21 mouse cellular contexts compared by ENCODE assay signal in the genomic region with DNA sequence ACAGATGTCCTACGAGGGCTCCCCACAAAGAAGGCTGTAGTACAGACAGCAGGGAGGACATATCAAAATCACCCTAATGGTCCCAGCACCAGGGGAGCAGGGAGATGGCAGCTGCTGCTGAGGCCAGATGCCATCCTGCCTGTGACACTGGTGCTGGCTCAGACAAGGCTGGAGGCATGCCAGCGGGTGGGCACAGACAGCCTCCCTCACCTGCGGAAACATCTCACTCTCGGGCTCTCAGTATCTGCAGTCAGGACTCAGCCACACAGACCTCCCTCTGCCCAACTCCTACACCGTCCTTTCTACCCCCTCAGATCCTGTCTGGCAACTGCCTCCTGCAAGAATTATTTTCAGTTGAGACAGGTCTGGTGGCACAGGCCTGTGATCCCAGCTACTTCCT. TPM values are rescaled to one million over a fixed set of nuclear protein-coding genes. Genes with fewer than 3 reads are reported as not detected.
DNase-seq lines count a peak whose midpoint lies in the region; ATAC-seq lines count a peak whose summit lies in the region.
"Had no signal": no experiment of that assay in that cellular context is flagged by ENCODE, and none has a peak within 500 bp of the region (broad histone marks: within the 10 kb centered on the region; RNA-seq: fewer than 3 reads in every experiment).

No protein-coding gene starts in this region.

- ATAC-seq in hindbrain, embryonic 11.5 days (ENCODE audit: low FRiP score) = no peak
- no peak for ATAC-seq in liver, embryonic 15.5 days (ENCODE audit: insufficient read depth)
- no peak for ATAC-seq in liver, embryonic 11.5 days (replicated peaks; ENCODE audit: low FRiP score)
- no peak for ATAC-seq in neural tube, embryonic 14.5 days (ENCODE audit: low read depth)
- ATAC-seq: forebrain, embryonic 15.5 days had no signal

- H3K4me3 ChIP-seq in hindbrain, embryonic 10.5 days = no peak overlapping the region
- no peak overlapping the region for H3K4me3 ChIP-seq in hindbrain, embryonic 11.5 days (ENCODE audit: low read depth, low read length)
- no peak overlapping the region for H3K4me3 ChIP-seq in liver, embryonic 15.5 days (replicated peaks)
- no peak overlapping the region for H3K4me3 ChIP-seq in liver, embryonic 11.5 days (ENCODE audit: low read depth, low read length)
- no peak overlapping the region for H3K4me3 ChIP-seq in neural tube, embryonic 14.5 days (ENCODE audit: low read depth, low read length)
- H3K4me3 ChIP-seq: embryonic facial prominence, embryonic 13.5 days; forebrain, embryonic 15.5 days; limb, embryonic 10.5 days had no signal

- peak overlapping the region; percentile 66 for H3K27ac ChIP-seq in hindbrain, embryonic 10.5 days
- no peak overlapping the region for H3K27ac ChIP-seq in hindbrain, embryonic 11.5 days (ENCODE audit: low read depth, low read length)
- peak overlapping the region; percentile 21; the same call in 1 of the 2 replicates for H3K27ac ChIP-seq in liver, embryonic 15.5 days (replicated peaks)
- H3K27ac ChIP-seq in liver, embryonic 11.5 days (ENCODE audit: low read depth, low read length) = no peak overlapping the region
- 0 out of 2 replicates have a peak overlapping the region, but pooled peaks have one; percentile 22 for H3K27ac ChIP-seq in neural tube, embryonic 14.5 days (ENCODE audit: low read depth, low read length)
- H3K27ac ChIP-seq: embryonic facial prominence, embryonic 13.5 days; forebrain, embryonic 15.5 days; limb, embryonic 10.5 days; liver, embryonic 14.5 days had no signal

- no peak for DNase-seq in hindbrain, embryonic 10.5 days (ENCODE audit: low spot score)
- DNase-seq in hindbrain, embryonic 11.5 days (ENCODE audit: low spot score) = no peak
- DNase-seq in liver, embryonic 11.5 days (ENCODE audit: low spot score) = no peak
- DNase-seq in right cerebral cortex, adult 18-20 months = peak; percentile 25
- DNase-seq in right cerebral cortex, adult 2 months (ENCODE audit: low spot score in 2 of 2) = no peak
- DNase-seq in adrenal gland, adult 8-10 months = no peak
- DNase-seq: cerebellum, adult 9-10 months; kidney, adult 2 months; kidney, postnatal 10 days; layer of hippocampus, postnatal 36 days; lung, postnatal 10 days; right cerebral cortex, postnatal 14 days; spleen, adult 18-20 months; thymus, adult 18-20 months; thymus, postnatal 4 days had no signal

- H3K36me3 ChIP-seq in hindbrain, embryonic 10.5 days = no peaks in the 10 kb centered on the region
- H3K36me3 ChIP-seq in hindbrain, embryonic 11.5 days (ENCODE audit: control insufficient read depth, insufficient read depth, low read length) = no peaks in the 10 kb centered on the region
- H3K36me3 ChIP-seq in liver, embryonic 15.5 days (replicated peaks) = peaks cover 98% of the 10 kb centered on the region
- peaks cover 13% of the 10 kb centered on the region; the same call in 1 of the 2 replicates for H3K36me3 ChIP-seq in liver, embryonic 11.5 days (ENCODE audit: control insufficient read depth, insufficient read depth, low read length)
- no peaks in the 10 kb centered on the region for H3K36me3 ChIP-seq in neural tube, embryonic 14.5 days (ENCODE audit: control insufficient read depth, insufficient read depth, low read length)
- H3K36me3 ChIP-seq: forebrain, embryonic 15.5 days; limb, embryonic 10.5 days had no signal

- H3K9ac ChIP-seq in hindbrain, embryonic 11.5 days (ENCODE audit: low read depth, low read length) = no peak overlapping the region
- H3K9ac ChIP-seq in liver, embryonic 15.5 days = no peak overlapping the region
- H3K9ac ChIP-seq in liver, embryonic 11.5 days (ENCODE audit: low read depth, low read length) = no peak overlapping the region
- H3K9ac ChIP-seq in neural tube, embryonic 14.5 days (replicated peaks; ENCODE audit: low read depth, low read length) = no peak overlapping the region
- H3K9ac ChIP-seq: embryonic facial prominence, embryonic 13.5 days; forebrain, embryonic 15.5 days; liver, embryonic 14.5 days had no signal

- peaks cover 28% of the 10 kb centered on the region for H3K4me1 ChIP-seq in hindbrain, embryonic 10.5 days (replicated peaks)
- 0 out of 2 replicates have a peak, but pooled peaks cover 2% of the 10 kb centered on the region for H3K4me1 ChIP-seq in hindbrain, embryonic 11.5 days (replicated peaks; ENCODE audit: control insufficient read depth, insufficient read depth, low read length)
- H3K4me1 ChIP-seq in liver, embryonic 15.5 days (replicated peaks) = peaks cover 57% of the 10 kb centered on the region
- peaks cover 10% of the 10 kb centered on the region for H3K4me1 ChIP-seq in liver, embryonic 11.5 days (replicated peaks; ENCODE audit: control insufficient read depth, insufficient read depth, low read length)
- peaks cover 4% of the 10 kb centered on the region; the same call in 1 of the 2 replicates for H3K4me1 ChIP-seq in neural tube, embryonic 14.5 days (ENCODE audit: control insufficient read depth, insufficient read depth, low read length)
- H3K4me1 ChIP-seq: forebrain, embryonic 15.5 days had no signal

- peaks cover 5% of the 10 kb centered on the region for H3K9me3 ChIP-seq in hindbrain, embryonic 10.5 days
- H3K9me3 ChIP-seq in hindbrain, embryonic 11.5 days (ENCODE audit: control insufficient read depth, low read length) = no peaks in the 10 kb centered on the region
- H3K9me3 ChIP-seq in liver, embryonic 15.5 days (replicated peaks) = no peaks in the 10 kb centered on the region
- H3K9me3 ChIP-seq in liver, embryonic 11.5 days (ENCODE audit: control insufficient read depth, low read length) = no peaks in the 10 kb centered on the region
- H3K9me3 ChIP-seq in neural tube, embryonic 14.5 days (ENCODE audit: control insufficient read depth, low read length) = no peaks in the 10 kb centered on the region
- H3K9me3 ChIP-seq: forebrain, embryonic 15.5 days; limb, embryonic 10.5 days had no signal

- no peak overlapping the region for H3K4me2 ChIP-seq in hindbrain, embryonic 11.5 days (replicated peaks; ENCODE audit: low read depth, low read length)
- no peak overlapping the region for H3K4me2 ChIP-seq in liver, embryonic 15.5 days
- no peak overlapping the region for H3K4me2 ChIP-seq in liver, embryonic 11.5 days
- H3K4me2 ChIP-seq in neural tube, embryonic 14.5 days (ENCODE audit: low read depth, low read length) = no peak overlapping the region
- H3K4me2 ChIP-seq: embryonic facial prominence, embryonic 13.5 days; forebrain, embryonic 15.5 days had no signal

- H3K27me3 ChIP-seq in hindbrain, embryonic 10.5 days (ENCODE audit: insufficient read depth, poor library complexity, severe bottlenecking) = no peaks in the 10 kb centered on the region
- H3K27me3 ChIP-seq in hindbrain, embryonic 11.5 days (ENCODE audit: control insufficient read depth, insufficient read depth, low read length) = no peaks in the 10 kb centered on the region
- H3K27me3 ChIP-seq in liver, embryonic 15.5 days = no peaks in the 10 kb centered on the region
- H3K27me3 ChIP-seq in liver, embryonic 11.5 days (replicated peaks; ENCODE audit: control insufficient read depth, insufficient read depth, low read length) = no peaks in the 10 kb centered on the region
- H3K27me3 ChIP-seq in neural tube, embryonic 14.5 days (ENCODE audit: control insufficient read depth, insufficient read depth, low read length) = no peaks in the 10 kb centered on the region
- H3K27me3 ChIP-seq: embryonic facial prominence, embryonic 13.5 days; forebrain, embryonic 15.5 days had no signal

- 72% methylated on average over 5 of the region's 5 CpGs for WGBS in hindbrain, embryonic 10.5 days
- WGBS in hindbrain, embryonic 11.5 days = 78% methylated on average over 5 of the region's 5 CpGs
- 80% methylated on average over 5 of the region's 5 CpGs for WGBS in liver, embryonic 15.5 days (ENCODE audit: insufficient replicate concordance)
- 72% methylated on average over 5 of the region's 5 CpGs for WGBS in liver, embryonic 11.5 days
- 54% methylated on average over 5 of the region's 5 CpGs for WGBS in neural tube, embryonic 14.5 days

RNA-seq across cellular contexts. Expression of a gene that starts 12.0 kb away (rescaled TPM):
- polyA plus RNA-seq in hindbrain, embryonic 10.5 days (2016; fragmentation: Nextera tagmentation; extraction: Ambion mirVana) = 4.2 and 4.6 TPM in 2 replicates
- polyA plus RNA-seq in hindbrain, embryonic 11.5 days (2014; fragmentation: Nextera tagmentation; extraction: Ambion mirVana) = 8.7 and 15.3 TPM in 2 replicates
- 37.6 and 40.1 TPM in 2 replicates for polyA plus RNA-seq in liver, embryonic 15.5 days (2015; fragmentation: Nextera tagmentation; extraction: Ambion mirVana)
- polyA plus RNA-seq in liver, embryonic 11.5 days (2014; fragmentation: Nextera tagmentation; extraction: Ambion mirVana) = 17.1 and 19.6 TPM in 2 replicates
- 17.6 and 30.3 TPM in 2 replicates for polyA plus RNA-seq in neural tube, embryonic 14.5 days (2014; fragmentation: Nextera tagmentation; extraction: Ambion mirVana)
- total RNA-seq in adrenal gland, adult 8-10 months (2022) = 10 to 100 TPM; 32.1 to 71.7 (median 45.6) TPM

Comparison
In these comparisons a context has a peak if more than half of its experiments do, and no peak if none do; other contexts are left out.
1. H3K27ac ChIP-seq: peak in hindbrain, embryonic 10.5 days (single experiment), liver, embryonic 15.5 days (single experiment) and neural tube, embryonic 14.5 days (single experiment); none in hindbrain, embryonic 11.5 days (single experiment) and liver, embryonic 11.5 days (single experiment).